Mouse (Mus musculus): ENCODE measurements at regions not wholly inside any gene's neighbourhood (a gene's known extent, or its start where the extent isn't known, plus 50 kb on each side); places are given as distances from the start of the nearest gene placed in this dataset.

- no peak for TF ChIP-seq EP300 (optimal IDR thresholded peaks at IDR 0.05)
- TF ChIP-seq CTCF (IDR thresholded peaks at IDR 0.05; ENCODE audit: low read depth): no peak
These were observed 111.2 kb upstream of the Cpsf6 start for GRCm38 (mm10) chr10:117490851-117491595.
